Mouse (Mus musculus) ES-Bruce4 (cell line): ENCODE data around the gene Shmt1. TPM values are rescaled to one million over a fixed set of nuclear protein-coding genes. Genes with fewer than 3 reads are reported as not detected.
A peak's percentile ranks its signal among the peaks of the same experiment; 100 is the strongest.

Experiments
- H3K27ac ChIP-seq: 2 replicates; pipeline ENCODE4 v1.5.1; 2012; ENCODE audit warnings: low read length, inconsistent platforms; ENCODE audit not compliant: insufficient read depth
- H3K27me3 ChIP-seq: 2 replicates; pipeline ENCODE4 v1.6.1; 2012; ENCODE audit warnings: mild to moderate bottlenecking, low read length, inconsistent platforms; ENCODE audit not compliant: control insufficient read depth, poor library complexity, insufficient read depth, severe bottlenecking
- H3K36me3 ChIP-seq: 2 replicates; pipeline ENCODE4 v1.6.1; 2012; ENCODE audit warnings: inconsistent platforms, mild to moderate bottlenecking, low read length, moderate library complexity; ENCODE audit not compliant: control insufficient read depth, poor library complexity, insufficient read depth, severe bottlenecking
- H3K4me1 ChIP-seq: one replicate; pipeline ENCODE4 v1.8.1; 2011; ENCODE audit warnings: low read length; ENCODE audit not compliant: control insufficient read depth, insufficient read depth
- H3K4me3 ChIP-seq: 2 replicates; pipeline ENCODE4 v1.5.1; 2011; ENCODE audit warnings: low read depth, mild to moderate bottlenecking, low read length
- H3K9ac ChIP-seq: 2 replicates; pipeline ENCODE4 v1.6.1; 2012; ENCODE audit warnings: low read depth, mild to moderate bottlenecking, inconsistent platforms; ENCODE audit not compliant: poor library complexity, severe bottlenecking
- H3K9me3 ChIP-seq: replicated peaks from 2 replicates; pipeline ENCODE4 v1.6.1; 2012; ENCODE audit warnings: mild to moderate bottlenecking, low read length, inconsistent platforms; ENCODE audit not compliant: control insufficient read depth, poor library complexity, insufficient read depth, severe bottlenecking
- CTCF ChIP-seq: IDR thresholded peaks from one replicate; pipeline ENCODE4 v1.8.1; 2011; ENCODE audit warnings: low read depth, low read length
- EP300 ChIP-seq: IDR thresholded peaks from 2 replicates; pipeline ENCODE4 v1.6.1; 2011; ENCODE audit warnings: low read depth, low read length; ENCODE audit not compliant: insufficient read depth
- POLR2A ChIP-seq: IDR thresholded peaks from one replicate; pipeline ENCODE4 v1.8.1; 2011; ENCODE audit warnings: low read length; ENCODE audit not compliant: insufficient read depth
- polyA plus RNA-seq: library from polyadenylated mRNA; stranded (reverse); fragments of >200 nt; gene quantifications from 2 replicates; pipeline ENCODE4 v1.2.4, GENCODE M21; 2011; ENCODE audit warnings: low read depth; ENCODE audit not compliant: missing spikeins, insufficient read depth, insufficient read length

The Shmt1 gene
- polyA plus RNA-seq, 1 experiment: 99.2 TPM

DNA sequence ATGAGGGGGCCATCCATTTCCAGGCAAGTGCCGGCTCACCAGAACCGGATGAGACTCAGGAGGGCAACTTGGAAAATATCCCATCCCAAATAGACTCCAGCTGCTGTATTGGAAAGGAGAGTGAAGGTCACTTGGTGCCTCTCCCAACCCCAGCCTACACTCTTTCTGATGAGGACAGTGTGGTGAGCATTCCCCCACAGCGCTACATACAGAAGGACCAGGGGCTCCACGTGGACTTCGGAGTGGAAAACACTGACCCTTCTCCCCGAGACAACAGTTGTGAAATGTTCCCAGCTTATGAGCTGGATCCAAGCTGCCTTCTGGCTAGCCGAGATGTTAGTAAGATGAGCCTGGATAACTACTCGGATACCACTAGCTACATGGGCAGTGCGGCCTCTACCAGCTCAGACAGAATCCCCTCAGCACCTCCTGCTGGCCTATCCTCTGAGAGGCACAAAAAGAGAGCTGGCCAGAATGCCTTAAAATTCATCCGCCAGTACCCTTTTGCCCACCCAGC is 31.8 kb downstream of the Shmt1 start:
- TF ChIP-seq POLR2A: no peak
- TF ChIP-seq CTCF: no peak
- no peak for TF ChIP-seq EP300
- no peaks in the 10 kb centered on the region for H3K9me3 ChIP-seq
- no peak overlapping the region for H3K27ac ChIP-seq
- peaks cover 35% of the 10 kb centered on the region for H3K36me3 ChIP-seq
- H3K9ac ChIP-seq: no peak overlapping the region
- no peaks in the 10 kb centered on the region for H3K27me3 ChIP-seq
- H3K4me3 ChIP-seq: peak overlapping the region; percentile 26; the same call in 1 of the 2 replicates
- no peaks in the 10 kb centered on the region for H3K4me1 ChIP-seq

DNA sequence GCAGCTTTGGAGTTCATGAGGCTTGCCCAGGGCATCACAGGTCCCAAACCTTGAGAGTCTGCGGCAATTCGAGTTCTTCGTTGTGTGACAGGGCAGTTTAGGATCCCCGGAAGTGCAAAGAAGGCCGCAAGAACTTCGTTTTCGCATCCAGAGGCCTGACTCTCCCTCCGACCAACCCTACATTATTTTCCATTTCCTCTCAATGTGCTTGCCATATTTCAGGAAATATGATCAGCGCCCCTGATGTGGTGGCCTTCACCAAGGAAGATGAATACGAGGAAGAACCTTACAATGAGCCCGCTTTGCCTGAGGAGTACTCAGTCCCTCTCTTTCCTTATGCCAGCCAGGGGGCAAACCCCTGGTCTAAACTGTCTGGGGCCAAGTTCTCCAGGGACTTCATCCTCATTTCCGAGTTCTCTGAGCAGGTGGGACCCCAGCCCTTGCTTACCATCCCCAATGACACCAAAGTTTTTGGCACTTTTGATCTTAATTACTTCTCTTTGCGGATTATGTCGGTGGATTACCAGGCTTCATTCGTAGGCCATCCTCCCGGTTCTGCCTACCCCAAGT is 33.6 kb downstream of the Shmt1 start:
- peak overlapping the region; percentile 89 for H3K4me3 ChIP-seq
- H3K27me3 ChIP-seq: no peaks in the 10 kb centered on the region
- no peaks in the 10 kb centered on the region for H3K4me1 ChIP-seq
- TF ChIP-seq CTCF: no peak
- peaks cover 24% of the 10 kb centered on the region for H3K36me3 ChIP-seq
- H3K9ac ChIP-seq: peak overlapping the region; percentile 63
- 0 out of 2 replicates have a peak overlapping the region, but pooled peaks have one; percentile 1 for H3K27ac ChIP-seq
- H3K9me3 ChIP-seq: no peaks in the 10 kb centered on the region

DNA sequence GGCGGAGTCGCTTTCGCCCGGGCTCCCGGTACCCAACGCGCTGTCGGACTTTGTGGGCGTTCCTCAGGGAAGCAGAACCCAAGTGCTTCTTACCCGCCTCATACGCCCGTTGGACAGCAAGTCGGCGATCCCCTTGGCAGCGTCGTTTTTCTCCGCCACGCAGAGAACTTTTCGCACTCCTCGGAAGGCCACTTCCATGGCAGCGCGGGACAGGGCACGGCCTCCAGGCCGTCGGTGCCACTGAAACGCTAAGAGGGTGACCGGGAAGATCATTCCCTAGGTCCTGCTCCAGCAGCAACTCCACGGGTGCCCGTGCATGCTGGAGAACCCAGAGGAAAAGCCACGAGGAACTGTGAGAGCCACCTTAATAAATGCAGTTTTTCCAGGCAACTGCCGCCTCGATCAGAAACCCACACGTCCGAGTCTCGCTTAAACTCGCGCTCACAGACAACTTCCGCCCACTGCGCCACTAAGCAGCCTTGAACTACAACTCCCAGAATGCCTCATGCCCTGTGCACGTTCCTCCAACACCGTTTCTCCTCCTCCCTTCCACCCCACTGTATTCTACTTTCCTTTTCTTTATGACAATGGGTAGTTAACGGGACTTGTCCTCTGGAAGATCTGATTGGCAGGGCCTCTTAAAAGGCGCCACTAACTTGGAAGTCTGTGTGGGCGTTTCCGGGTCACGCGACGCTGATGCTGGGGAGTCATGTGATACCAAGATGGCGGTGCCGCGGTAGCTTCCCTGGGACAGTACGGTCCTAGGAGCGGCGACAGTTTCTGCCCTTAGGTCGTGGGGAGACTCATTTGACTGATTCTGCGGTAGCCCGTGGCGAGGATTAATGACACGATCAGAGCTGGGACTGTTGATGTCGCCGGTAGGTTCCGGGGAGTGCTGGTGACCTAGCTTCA is 34.4 kb downstream of the Shmt1 start, which contains the start of the genes Top3a and Smcr8:
TSS of gene Top3a (minus strand) at position 537 of the 912 bp plus-strand sequence.
TSS of gene Smcr8 (plus strand) at position 696 of the 912 bp plus-strand sequence.
- Histone ChIP-seq H3K9ac (peak within 1 kb of the TSS; percentile 72), H3K4me1 (no peaks in the 10 kb centered on the region), H3K4me3 (peak within 1 kb of the TSS; percentile 89), H3K9me3 (no peaks in the 10 kb centered on the region), H3K36me3 (peaks cover 24% of the 10 kb centered on the region), H3K27ac (peak within 1 kb of the TSS; percentile 72), H3K27me3 (no peaks in the 10 kb centered on the region)
- TF ChIP-seq POLR2A (no peak), EP300 (peak; percentile 50; the same call in 1 of the 2 replicates), CTCF (no peak)

DNA sequence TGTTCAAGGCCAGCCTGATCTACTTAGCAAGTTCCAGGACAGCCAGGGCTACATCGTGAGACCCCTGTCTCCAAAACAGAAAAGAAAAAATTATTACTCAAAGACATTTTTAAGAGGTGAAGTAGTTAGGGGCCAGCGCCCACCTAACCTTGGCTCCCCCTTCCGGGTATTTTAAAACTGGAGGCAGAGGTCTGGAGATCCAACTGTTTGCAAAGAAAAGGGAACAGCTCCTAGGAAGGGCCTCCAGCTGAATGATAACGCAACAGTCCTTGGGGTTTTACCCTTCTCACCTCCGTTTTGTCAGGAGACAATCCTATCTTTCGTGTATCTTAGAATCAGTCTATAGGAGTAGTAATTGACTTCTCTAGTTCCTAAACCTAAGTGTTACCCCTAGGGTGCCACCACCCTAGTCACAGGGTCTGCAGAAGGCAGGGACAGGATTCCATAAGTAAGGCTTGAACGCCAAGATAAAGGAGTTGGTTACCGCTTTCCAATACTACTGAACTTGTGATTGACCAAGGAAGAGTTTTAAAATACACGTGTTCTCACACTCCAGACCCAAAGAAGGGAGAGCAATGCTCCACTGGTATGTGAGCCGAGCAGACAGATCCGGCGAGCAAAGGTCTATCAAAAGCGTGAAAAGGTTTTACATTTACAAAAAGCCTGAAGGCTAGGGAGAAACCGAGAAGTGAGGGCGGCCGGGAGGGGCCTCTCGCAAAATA is 35.2 kb downstream of the Shmt1 start:
- no peaks in the 10 kb centered on the region for H3K27me3 ChIP-seq
- peak overlapping the region; percentile 72 for H3K9ac ChIP-seq
- TF ChIP-seq EP300 (no peak), POLR2A (no peak), CTCF (no peak)
- peak overlapping the region; percentile 89 for H3K4me3 ChIP-seq
- peaks cover 22% of the 10 kb centered on the region for H3K36me3 ChIP-seq
- H3K4me1 ChIP-seq: no peaks in the 10 kb centered on the region
- peak overlapping the region; percentile 72 for H3K27ac ChIP-seq
- H3K9me3 ChIP-seq: no peaks in the 10 kb centered on the region

DNA sequence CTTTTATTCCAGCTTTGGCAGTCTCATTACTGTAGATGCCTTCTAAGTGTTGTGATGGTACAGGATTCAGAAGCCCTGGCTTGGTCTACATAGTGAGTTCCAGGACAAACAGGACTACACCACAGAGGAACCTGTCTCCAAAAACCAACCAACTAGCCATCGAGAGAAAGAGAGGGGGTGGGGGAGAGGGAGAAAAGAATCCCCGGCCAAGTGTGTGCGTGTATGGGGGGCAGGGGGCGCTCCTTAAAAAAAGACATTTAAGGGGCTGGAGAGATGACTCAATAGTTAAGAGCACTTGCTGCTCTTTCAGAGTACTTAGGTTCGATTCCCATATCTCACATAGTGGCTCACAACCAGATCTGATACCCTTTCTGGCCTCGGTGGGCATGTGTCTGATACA is 35.9 kb downstream of the Shmt1 start:
- Histone ChIP-seq H3K27ac (peak overlapping the region; percentile 72; the same call in 1 of the 2 replicates), H3K4me1 (no peaks in the 10 kb centered on the region), H3K27me3 (no peaks in the 10 kb centered on the region), H3K4me3 (peak overlapping the region; percentile 89; the same call in 1 of the 2 replicates), H3K9me3 (no peaks in the 10 kb centered on the region), H3K36me3 (peaks cover 22% of the 10 kb centered on the region), H3K9ac (peak overlapping the region; percentile 72)
- TF ChIP-seq POLR2A (no peak), EP300 (no peak), CTCF (no peak)
